Mouse (Mus musculus) embryonic fibroblast, embryonic 13.5 days (primary cell): ENCODE data around the gene Itk.

Experiments
- CTCF ChIP-seq: IDR thresholded peaks from 2 replicates; pipeline ENCODE4 v1.5.1; 2011; ENCODE audit warnings: mild to moderate bottlenecking, control low read depth, low read length, moderate library complexity, borderline replicate concordance; ENCODE audit not compliant: insufficient read depth
- POLR2A ChIP-seq: IDR thresholded peaks from 2 replicates; pipeline ENCODE4 v1.6.1; 2011; ENCODE audit warnings: low read depth, mild to moderate bottlenecking, control low read depth, low read length, moderate library complexity

DNA sequence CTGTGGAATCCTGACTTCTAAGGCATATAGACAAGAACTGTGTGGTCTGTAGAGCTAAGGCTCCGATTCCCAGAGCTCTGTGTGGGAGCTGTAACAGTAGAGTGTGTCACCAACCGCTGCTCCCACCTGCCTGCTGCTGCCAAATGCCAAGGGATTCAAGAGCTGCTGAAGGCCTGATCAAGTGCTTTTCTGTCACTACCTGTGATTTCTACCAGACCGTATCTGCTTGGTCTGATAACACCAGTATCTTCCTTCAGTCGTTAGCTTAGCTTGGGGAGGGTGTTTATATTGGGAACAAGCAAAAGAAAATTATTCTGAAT lies 7.5 kb upstream of the Itk start:
- no peak for TF ChIP-seq POLR2A
- TF ChIP-seq CTCF = no peak
